Mouse (Mus musculus) right cerebral cortex, postnatal 10 days (tissue): ENCODE results near the gene Osbpl2.

Experiments used
- DNase-seq, 2 experiments: peaks; one replicate each; pipeline ENCODE4 v3.0.0; 2021; ENCODE audit warnings: low spot score in 2 of 2

Osbpl2 gene

GRCm38 (mm10) chr2:180104659-180105377, 14.3 kb upstream of the Osbpl2 start:
- no peak for DNase-seq

DNA sequence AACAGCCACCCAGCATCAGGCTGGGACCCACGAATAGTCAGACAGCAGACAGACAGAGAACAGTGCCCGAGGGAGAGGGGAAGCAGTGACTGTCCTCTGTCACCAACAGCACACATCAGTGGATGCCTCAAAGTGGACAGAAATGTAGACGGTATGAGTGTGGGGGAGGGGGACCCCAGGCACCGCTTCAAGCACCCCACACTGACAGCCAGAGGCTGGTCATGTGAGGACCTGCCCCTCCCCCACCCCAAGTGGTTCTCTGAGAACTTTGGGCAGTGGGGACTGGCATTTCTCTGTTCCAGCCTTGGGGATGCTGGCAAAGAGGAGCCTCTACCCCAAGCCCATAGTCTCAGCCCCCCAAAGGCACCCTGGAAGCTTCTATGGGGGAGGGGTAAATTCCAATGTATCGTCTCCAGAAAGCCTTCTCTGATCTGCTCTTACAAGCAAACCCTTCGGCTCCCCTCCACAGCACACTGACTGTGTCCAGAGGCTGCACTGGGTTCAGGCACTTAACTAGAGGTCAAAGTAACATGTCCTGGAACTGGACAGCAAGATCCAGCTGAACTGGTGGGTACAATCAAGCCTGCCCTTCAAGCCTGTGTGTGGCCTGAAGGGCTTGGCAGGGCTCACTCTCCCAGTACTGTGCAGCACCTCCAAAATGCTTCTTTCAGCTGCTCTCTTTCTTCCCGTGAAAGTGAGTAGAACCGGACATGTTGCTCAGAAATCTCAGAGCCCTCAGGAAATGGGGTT, 13.5 kb upstream of the Osbpl2 start:
- no peak for DNase-seq

- DNase-seq: no peak
Measured at GRCm38 (mm10) chr2:180107081-180107480, 12.0 kb upstream of the Osbpl2 start.

- no peak for DNase-seq
Measured at GRCm38 (mm10) chr2:180108285-180108684, 10.8 kb upstream of the Osbpl2 start.

DNA sequence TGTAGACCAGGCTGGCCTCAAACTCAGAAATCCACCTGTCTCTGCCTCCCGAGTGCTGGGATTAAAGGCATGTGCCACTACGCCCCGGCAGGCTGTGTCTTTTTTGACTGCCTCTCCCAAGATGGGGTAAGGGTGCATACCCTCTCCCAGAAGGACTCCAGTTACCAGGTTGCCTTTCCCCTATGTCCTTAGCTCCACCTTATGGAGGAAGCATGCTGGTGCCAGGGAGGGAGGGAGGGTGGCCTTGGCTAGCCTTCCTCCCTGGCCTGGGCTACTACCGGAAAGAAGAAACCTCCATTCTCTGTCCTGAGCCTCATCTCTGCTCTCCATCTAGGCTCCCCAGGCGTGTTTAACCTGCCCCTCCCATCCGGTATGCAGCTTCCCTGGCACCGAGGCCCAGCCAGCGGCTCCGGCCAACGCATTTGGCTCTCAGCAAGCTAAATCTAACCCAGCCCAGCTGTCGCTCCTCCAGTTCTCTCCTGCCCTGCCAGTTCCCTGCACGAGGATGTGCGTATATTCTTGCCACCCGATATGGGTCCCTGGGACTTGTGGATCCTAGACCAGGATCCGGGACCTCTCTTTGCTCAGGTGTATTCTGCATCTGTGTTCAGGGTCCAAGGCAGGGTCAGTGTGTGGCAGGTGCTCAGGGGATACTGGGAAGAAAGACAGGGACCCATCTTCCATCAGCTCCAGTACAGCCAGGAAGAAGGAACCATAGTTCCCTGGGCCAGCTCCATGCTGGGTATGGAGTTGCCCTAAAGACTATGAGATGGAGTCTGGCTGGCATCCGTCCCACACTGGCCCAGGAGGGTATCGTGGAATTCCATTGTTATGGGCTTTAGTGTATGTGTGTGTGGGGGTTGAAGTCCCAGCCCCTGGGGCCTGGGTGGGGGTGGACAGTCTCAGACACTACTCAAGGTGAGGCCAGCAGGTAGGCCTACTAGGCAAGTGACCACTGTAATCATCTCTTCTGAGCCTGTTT, 4.9 kb upstream of the Osbpl2 start:
- peak; percentile 84 to 87 for DNase-seq

GRCm38 (mm10) chr2:180115279-180115678, 3.8 kb upstream of the Osbpl2 start:
- peak; percentile 69 to 82 for DNase-seq

DNA sequence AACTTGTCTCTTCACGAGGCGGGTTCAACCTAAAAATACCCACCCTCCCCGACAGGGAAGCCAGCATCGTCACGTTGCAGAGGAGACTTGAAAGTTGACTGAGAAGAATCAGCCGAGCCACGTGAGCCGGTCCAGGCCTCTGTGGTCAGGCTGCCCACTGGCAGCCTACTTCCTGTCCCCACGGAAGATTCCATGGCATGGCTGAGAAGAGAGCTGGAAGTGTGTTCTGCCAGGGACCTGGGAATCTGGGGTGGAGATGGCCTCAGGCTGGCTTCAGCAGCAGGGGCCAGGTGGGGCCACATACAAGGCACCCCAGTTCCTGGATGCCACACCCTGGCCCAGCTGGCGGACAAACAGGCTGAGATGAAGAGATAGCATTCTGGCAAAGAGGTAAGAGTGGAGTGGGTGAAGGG, 3.0 kb upstream of the Osbpl2 start:
- peak in 1 of 2 experiments; percentile 57 for DNase-seq

DNA sequence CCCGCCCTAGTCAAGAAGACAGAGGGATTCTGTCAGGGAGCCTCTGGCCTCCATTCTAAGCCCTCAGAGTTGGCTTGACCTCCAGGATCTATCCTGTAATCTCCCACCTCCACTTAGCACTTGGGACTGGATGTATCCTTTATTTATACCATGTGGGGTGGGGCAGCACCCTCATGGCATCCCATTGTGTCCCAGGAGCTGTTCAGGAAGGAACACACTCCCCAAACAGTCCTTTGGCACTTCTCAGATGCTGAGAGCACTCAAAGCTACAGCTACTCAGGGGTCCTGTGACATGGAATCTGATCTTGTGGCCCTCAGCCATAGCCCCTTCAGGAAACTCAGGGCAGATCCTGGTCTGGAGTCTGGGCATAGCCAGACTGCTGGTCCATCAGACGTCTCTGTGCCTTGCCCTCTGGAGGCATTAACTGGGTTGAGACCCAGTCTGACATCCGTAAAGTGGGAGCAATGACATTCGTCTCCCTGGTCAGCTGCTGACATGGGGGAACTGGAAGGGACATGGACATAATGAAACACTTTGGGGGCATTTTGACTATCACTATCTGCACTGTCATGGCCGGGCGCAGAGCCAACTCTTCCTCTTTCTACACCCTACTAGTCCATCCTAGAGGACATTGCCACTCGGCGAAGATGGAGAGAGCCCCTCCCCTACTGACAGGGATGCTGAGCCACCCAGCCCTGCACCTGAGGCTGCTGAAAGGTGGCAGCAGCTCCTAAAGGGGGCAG, 2.2 kb upstream of the Osbpl2 start:
- peak; percentile 64 to 66 for DNase-seq

- peak; percentile 86 to 89 for DNase-seq
Measured at GRCm38 (mm10) chr2:180117485-180118194, 1.5 kb upstream of the Osbpl2 start.

DNA sequence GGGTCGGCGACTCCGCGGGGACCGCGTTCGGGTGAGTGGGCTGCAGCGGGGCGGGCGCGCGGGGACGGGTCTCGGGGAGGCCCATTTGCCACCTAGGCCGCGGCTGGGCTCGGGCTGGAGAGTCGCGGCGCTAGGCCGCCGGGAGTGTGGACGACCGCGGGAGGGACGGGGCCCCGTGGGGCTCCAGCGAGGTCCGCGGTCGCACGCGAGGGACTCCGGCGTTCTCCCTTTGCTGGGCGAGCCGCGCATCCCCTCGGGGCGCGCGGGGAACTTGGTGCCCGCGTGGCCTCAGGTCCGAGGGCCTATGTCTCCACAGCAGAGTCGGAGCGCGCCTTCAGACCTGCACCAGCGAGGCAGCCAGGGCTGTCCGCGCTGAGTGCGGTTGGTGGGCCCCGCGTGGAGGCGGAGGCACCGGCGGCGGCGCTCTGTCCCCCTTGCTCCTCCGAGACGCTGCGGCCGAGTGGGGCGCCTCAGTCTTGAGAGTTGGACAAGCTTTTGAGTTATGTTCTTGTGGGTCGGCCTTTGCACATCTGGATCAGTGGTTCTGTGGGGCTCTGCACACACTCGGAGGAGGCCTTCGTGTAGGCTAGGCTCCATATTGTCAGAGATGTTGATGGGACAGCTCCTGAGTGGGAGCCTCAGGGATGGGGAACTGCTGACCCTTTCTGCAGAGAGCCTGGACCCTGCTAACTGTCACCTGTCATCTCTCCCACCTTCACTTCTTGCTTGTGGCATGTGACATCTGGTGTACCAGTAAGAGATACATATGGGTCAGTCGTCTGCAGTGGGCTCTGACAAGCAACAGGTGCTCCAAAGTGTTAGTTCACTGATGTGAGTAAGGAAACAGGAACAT, 559 bp downstream of the Osbpl2 start:
- DNase-seq: peak in 1 of 2 experiments; percentile 50

DNA sequence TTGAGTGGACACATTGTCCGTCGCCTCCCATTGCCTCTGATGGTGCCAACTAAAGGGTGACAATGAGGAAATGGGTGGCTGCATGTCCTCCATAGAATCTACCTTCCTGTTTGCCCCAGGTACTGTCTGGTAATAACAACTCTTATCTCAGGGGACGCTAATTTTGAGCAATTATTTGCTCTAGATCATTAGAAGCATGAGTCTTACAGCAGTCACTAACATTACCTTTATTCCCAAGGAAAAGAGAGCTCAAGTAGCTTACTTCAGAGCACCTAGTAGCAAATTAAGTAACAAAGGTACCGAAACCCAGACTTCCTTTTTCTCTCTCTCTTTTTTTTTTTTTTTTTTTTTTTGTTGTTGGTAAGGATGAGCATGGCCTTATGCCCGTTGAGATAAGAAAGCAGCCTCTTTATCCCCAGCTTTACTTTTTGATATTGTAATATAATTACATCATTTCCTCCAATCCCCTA, 1.2 kb downstream of the Osbpl2 start:
- DNase-seq: no peak

DNA sequence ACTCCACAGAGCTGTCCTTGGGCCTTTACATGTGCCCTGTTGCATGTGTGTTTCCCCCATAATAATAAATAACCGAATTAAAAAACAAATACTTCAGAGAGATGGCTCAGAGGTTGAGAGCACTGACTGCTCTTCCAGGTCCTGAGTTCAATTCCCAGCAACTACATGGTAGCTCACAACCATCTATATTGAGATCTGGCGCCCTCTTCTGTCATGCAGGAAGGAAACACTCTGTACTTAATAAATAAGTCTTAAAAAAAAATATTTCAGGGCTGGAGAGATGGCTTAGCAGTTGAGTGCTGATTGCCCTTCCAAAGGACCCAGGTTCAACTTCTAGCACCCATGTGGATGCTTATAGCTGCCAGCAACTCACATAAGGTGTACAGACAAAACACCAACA, 5.1 kb downstream of the Osbpl2 start:
- no peak for DNase-seq

GRCm38 (mm10) chr2:180126195-180126594, 7.1 kb downstream of the Osbpl2 start:
- DNase-seq: peak; percentile 39 to 65

DNA sequence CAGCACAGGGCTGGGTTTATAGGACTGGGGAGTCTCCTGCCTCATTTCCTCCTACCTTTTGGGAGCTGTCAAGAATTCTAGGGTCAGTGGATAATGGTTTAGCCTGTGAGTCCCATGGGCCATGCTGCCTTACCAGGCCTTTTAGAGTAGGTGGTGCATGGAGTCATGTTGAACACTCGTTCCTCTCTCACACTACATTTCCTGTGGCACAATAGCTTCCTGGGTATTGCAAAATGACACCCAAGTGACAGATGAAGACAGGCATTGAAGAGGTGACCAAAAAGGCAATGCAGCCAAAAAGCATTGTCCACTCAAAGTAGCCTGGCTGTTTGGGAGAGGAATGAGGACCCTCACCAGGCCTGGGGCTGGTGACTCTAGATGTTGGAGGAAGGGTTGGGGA, 8.6 kb downstream of the Osbpl2 start:
- no peak for DNase-seq

GRCm38 (mm10) chr2:180133231-180133630, 14.1 kb downstream of the Osbpl2 start:
- no peak for DNase-seq

- DNase-seq: no peak
Measured at GRCm38 (mm10) chr2:180133911-180134310, 14.8 kb downstream of the Osbpl2 start.

GRCm38 (mm10) chr2:180135414-180135813, 16.3 kb downstream of the Osbpl2 start:
- DNase-seq: no peak

GRCm38 (mm10) chr2:180146091-180146490, 27.0 kb downstream of the Osbpl2 start:
- no peak for DNase-seq

GRCm38 (mm10) chr2:180147379-180147778, 28.3 kb downstream of the Osbpl2 start:
- peak; percentile 53 to 64 for DNase-seq

DNA sequence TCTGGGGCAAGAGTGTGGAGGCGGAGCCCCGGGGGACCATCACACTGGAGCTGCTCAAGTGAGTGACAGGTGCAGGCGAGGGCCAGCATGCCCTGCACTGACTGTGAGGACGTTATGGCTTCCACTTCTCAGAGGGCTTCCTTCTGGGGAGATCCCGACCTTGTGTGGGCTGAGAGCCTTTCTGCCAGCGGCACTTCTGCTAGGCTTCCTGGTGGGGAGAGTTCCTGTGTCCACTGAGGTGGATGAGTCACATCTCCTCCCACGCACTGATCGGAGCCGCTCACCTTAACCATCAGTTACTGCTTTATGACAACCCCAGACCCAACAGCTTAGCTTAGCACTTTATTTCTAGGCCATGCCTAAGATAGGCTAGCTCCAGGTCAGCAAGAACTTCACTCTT, 29.4 kb downstream of the Osbpl2 start:
- DNase-seq: no peak
